9 mouse cellular contexts compared by ENCODE assay signal in genomic region chr4:119111410-119111809, GRCm38 (mm10). TPM values are rescaled to one million over a fixed set of nuclear protein-coding genes. Genes with fewer than 3 reads are reported as not detected.
DNase-seq lines count a peak whose midpoint lies in the region; ATAC-seq and TF ChIP-seq lines count a peak whose summit lies in the region.
"Had no signal": no experiment of that assay in that cellular context is flagged by ENCODE, and none has a peak within 500 bp of the region (broad histone marks: within the 10 kb centered on the region; RNA-seq: fewer than 3 reads in every experiment).

No protein-coding gene starts in this region.

- H3K4me3 ChIP-seq in E14TG2a.4 (replicated peaks; ENCODE audit: low read length) (peak overlapping the region; percentile 97), G1E (ENCODE audit: low read depth, low read length) (peak overlapping the region; percentile 57; the same call in 1 of the 2 replicates)
- H3K4me3 ChIP-seq in limb, embryonic 15.5 days: peak overlapping the region; percentile 86

- H3K4me1 ChIP-seq in E14TG2a.4 (replicated peaks; ENCODE audit: low read depth, low read length) (peaks cover 79% of the 10 kb centered on the region), G1E (ENCODE audit: insufficient read depth, low read depth, low read length) (peaks cover 83% of the 10 kb centered on the region)
- peaks cover 82% of the 10 kb centered on the region for H3K4me1 ChIP-seq in limb, embryonic 15.5 days

- H3K4me2 ChIP-seq in limb, embryonic 15.5 days: peak overlapping the region; percentile 64

- H3K9me3 ChIP-seq in E14TG2a.4 (ENCODE audit: low read length): no peaks in the 10 kb centered on the region
- H3K9me3 ChIP-seq in G1E (replicated peaks): no peaks in the 10 kb centered on the region
- no peaks in the 10 kb centered on the region for H3K9me3 ChIP-seq in limb, embryonic 15.5 days

- WGBS in limb, embryonic 15.5 days: 69% methylated on average over 5 of the region's 5 CpGs

- H3K27ac ChIP-seq in limb, embryonic 15.5 days: no peak overlapping the region

- H3K27me3 ChIP-seq in E14TG2a.4 (ENCODE audit: insufficient read depth, low read length) (no peaks in the 10 kb centered on the region), G1E (ENCODE audit: insufficient read depth, low read length) (no peaks in the 10 kb centered on the region)
- H3K27me3 ChIP-seq in limb, embryonic 15.5 days: no peaks in the 10 kb centered on the region

- no peak for ATAC-seq in G1E (ENCODE audit: extremely low read depth, insufficient number of reproducible peaks, low FRiP score, poor library complexity, severe bottlenecking)
- no peak for ATAC-seq in limb, embryonic 15.5 days (ENCODE audit: insufficient number of reproducible peaks, low FRiP score, low TSS enrichment, low read depth)
- ATAC-seq in cerebellum, adult (ENCODE audit: insufficient number of reproducible peaks, low FRiP score, low TSS enrichment): no peak

- H3K36me3 ChIP-seq in E14TG2a.4 (ENCODE audit: insufficient read depth, low read length) (peaks cover 70% of the 10 kb centered on the region), G1E (replicated peaks) (peaks cover 65% of the 10 kb centered on the region)
- peaks cover 23% of the 10 kb centered on the region for H3K36me3 ChIP-seq in limb, embryonic 15.5 days

- TF ChIP-seq CTCF in E14TG2a.4 (conservative IDR thresholded peaks at IDR 0.05; ENCODE audit: low read length) (no peak), G1E (IDR thresholded peaks at IDR 0.05; ENCODE audit: low read depth, low read length) (no peak)

- peak; percentile 43 for DNase-seq in kidney, adult 11 months
- no peak for DNase-seq in kidney, postnatal 10 days
- DNase-seq in G1E (ENCODE audit: low spot score): no peak
- DNase-seq in urinary bladder, postnatal 10 days (ENCODE audit: low spot score): no peak
- DNase-seq in thymus, postnatal 0 days (ENCODE audit: low spot score): no peak
- DNase-seq: kidney, postnatal 14 days had no signal

- H3K9ac ChIP-seq in limb, embryonic 15.5 days: no peak overlapping the region

RNA-seq across cellular contexts. Expression of gene Slc2a1, which starts 2.9 kb away (rescaled TPM):
- total RNA-seq in G1E (2014; fragmentation: Nextera tagmentation) (142 and 165 TPM in 2 replicates), G1E (2017) (173 and 176 TPM in 2 replicates)
- polyA plus RNA-seq in G1E (2012): 68.8 and 85.2 TPM in 2 replicates
- 179 and 208 TPM in 2 replicates for polyA plus RNA-seq in limb, embryonic 15.5 days (2015; fragmentation: Nextera tagmentation; extraction: Ambion mirVana)
- polyA plus RNA-seq in thymus, postnatal 0 days (2015; fragmentation: Nextera tagmentation; extraction: Ambion mirVana): 19.9 and 21.4 TPM in 2 replicates
